15 mouse cellular contexts compared by ENCODE assay signal in genomic region chr19:12462851-12463721, GRCm38 (mm10). TPM values are rescaled to one million over a fixed set of nuclear protein-coding genes. Genes with fewer than 3 reads are reported as not detected.
DNase-seq lines count a peak whose midpoint lies in the region; ATAC-seq and TF ChIP-seq lines count a peak whose summit lies in the region.
"Had no signal": no experiment of that assay in that cellular context is flagged by ENCODE, and none has a peak within 500 bp of the region (broad histone marks: within the 10 kb centered on the region; RNA-seq: fewer than 3 reads in every experiment).

No protein-coding gene starts in this region.

- peaks cover 5% of the 10 kb centered on the region; the same call in 1 of the 2 replicates for H3K4me1 ChIP-seq in heart, embryonic 15.5 days (replicated peaks)
- peaks cover 10% of the 10 kb centered on the region for H3K4me1 ChIP-seq in lung, embryonic 15.5 days
- H3K4me1 ChIP-seq in bone marrow macrophage, adult 2 months (ENCODE audit: control insufficient read depth, insufficient read depth, low read length) = peaks cover 30% of the 10 kb centered on the region
- 0 out of 2 replicates have a peak, but pooled peaks cover 3% of the 10 kb centered on the region for H3K4me1 ChIP-seq in liver, postnatal 0 days (ENCODE audit: insufficient read depth)

- ATAC-seq in heart, embryonic 15.5 days (replicated peaks; ENCODE audit: insufficient number of reproducible peaks, insufficient read depth, low FRiP score, low read depth) = no peak
- peak; percentile 33 for ATAC-seq in lung, embryonic 15.5 days (ENCODE audit: borderline replicate concordance, extremely low read depth, low FRiP score, low TSS enrichment)
- no peak for ATAC-seq in liver, postnatal 0 days

- TF ChIP-seq CTCF in bone marrow macrophage, adult 2 months (IDR thresholded peaks at IDR 0.05; ENCODE audit: low read depth, low read length) = no peak
- TF ChIP-seq CTCF in liver, postnatal 0 days (IDR thresholded peaks at IDR 0.05; ENCODE audit: low read depth) = no peak

- no peak overlapping the region for H3K4me3 ChIP-seq in heart, embryonic 15.5 days
- no peak overlapping the region for H3K4me3 ChIP-seq in lung, embryonic 15.5 days
- H3K4me3 ChIP-seq in bone marrow macrophage, adult 2 months (ENCODE audit: insufficient read depth, low read length) = peak overlapping the region; percentile 87
- H3K4me3 ChIP-seq in liver, postnatal 0 days (ENCODE audit: low read depth, low read length) = peak overlapping the region; percentile 19
- H3K4me3 ChIP-seq: myocyte had no signal

- no peak for DNase-seq in heart, adult 18-20 months
- no peak for DNase-seq in lung, postnatal 14 days
- DNase-seq in liver, postnatal 0 days = no peak
- no peak for DNase-seq in embryo, embryonic 10.5 days (ENCODE audit: low spot score)
- no peak for DNase-seq in embryo, embryonic 11 days
- DNase-seq: cerebellum, postnatal 25 days; thymus, postnatal 4 days had no signal

- H3K9ac ChIP-seq in heart, embryonic 15.5 days = no peak overlapping the region
- H3K9ac ChIP-seq in lung, embryonic 15.5 days = no peak overlapping the region
- H3K9ac ChIP-seq in liver, postnatal 0 days (replicated peaks) = peak overlapping the region; percentile 32; the same call in 1 of the 2 replicates

- H3K9me3 ChIP-seq in heart, embryonic 15.5 days (replicated peaks) = no peaks in the 10 kb centered on the region
- no peaks in the 10 kb centered on the region for H3K9me3 ChIP-seq in lung, embryonic 15.5 days
- H3K9me3 ChIP-seq in liver, postnatal 0 days (ENCODE audit: low read length) = no peaks in the 10 kb centered on the region

- no peaks in the 10 kb centered on the region for H3K36me3 ChIP-seq in heart, embryonic 15.5 days
- peaks cover 2% of the 10 kb centered on the region; the same call in 1 of the 2 replicates for H3K36me3 ChIP-seq in lung, embryonic 15.5 days
- H3K36me3 ChIP-seq in liver, postnatal 0 days (replicated peaks; ENCODE audit: insufficient read depth, low read length) = no peaks in the 10 kb centered on the region

- WGBS in heart, embryonic 15.5 days = 64% methylated on average over 7 of the region's 7 CpGs
- 63% methylated on average over 7 of the region's 7 CpGs for WGBS in lung, embryonic 15.5 days
- 71% methylated on average over 7 of the region's 7 CpGs for WGBS in liver, postnatal 0 days (ENCODE audit: insufficient replicate concordance)

- H3K27me3 ChIP-seq in heart, embryonic 15.5 days = no peaks in the 10 kb centered on the region
- H3K27me3 ChIP-seq in lung, embryonic 15.5 days = no peaks in the 10 kb centered on the region
- H3K27me3 ChIP-seq in liver, postnatal 0 days (ENCODE audit: insufficient read depth, low read length) = no peaks in the 10 kb centered on the region

- H3K4me2 ChIP-seq in heart, embryonic 15.5 days = no peak overlapping the region
- H3K4me2 ChIP-seq in lung, embryonic 15.5 days = no peak overlapping the region
- H3K4me2 ChIP-seq in liver, postnatal 0 days (ENCODE audit: low read depth, low read length) = peak overlapping the region; percentile 49

- peak overlapping the region; percentile 34 for H3K27ac ChIP-seq in heart, embryonic 15.5 days
- H3K27ac ChIP-seq in lung, embryonic 15.5 days = peak overlapping the region; percentile 90
- peak overlapping the region; percentile 100 for H3K27ac ChIP-seq in bone marrow macrophage, adult 2 months (ENCODE audit: insufficient read depth, low read depth, low read length)
- H3K27ac ChIP-seq in liver, postnatal 0 days (ENCODE audit: low read depth) = peak overlapping the region; percentile 69

- no peak for TF ChIP-seq EP300 in liver, postnatal 0 days (IDR thresholded peaks at IDR 0.05; ENCODE audit: low read depth)

- no peak for TF ChIP-seq POLR2A in bone marrow macrophage, adult 2 months (IDR thresholded peaks at IDR 0.05; ENCODE audit: borderline replicate concordance, low read depth, low read length)

RNA-seq across cellular contexts. Expression of gene Mpeg1, which starts 2.5 kb away (rescaled TPM):
- 0.54 and 0.72 TPM in 2 replicates for polyA plus RNA-seq in heart, embryonic 15.5 days (2015; fragmentation: Nextera tagmentation; extraction: Ambion mirVana)
- total RNA-seq in heart, adult 18-20 months (2021) = 1 to 10 TPM; 7.6 to 9.6 TPM
- 0.67 and 1.0 TPM in 2 replicates for polyA plus RNA-seq in lung, embryonic 15.5 days (2015; fragmentation: Nextera tagmentation; extraction: Ambion mirVana)
- polyA plus RNA-seq in bone marrow macrophage, adult 2 months (2012; ENCODE audit: insufficient read depth, insufficient read length, missing spikeins) = 2,155 and 2,361 TPM in 2 replicates
- 3.5 and 3.8 TPM in 2 replicates for polyA plus RNA-seq in liver, postnatal 0 days (2015; fragmentation: Nextera tagmentation; extraction: Ambion mirVana)

RNA-seq across cellular contexts. Expression of gene Pfpl, which starts 35.4 kb away (rescaled TPM):
- polyA plus RNA-seq in heart, embryonic 15.5 days (2015; fragmentation: Nextera tagmentation; extraction: Ambion mirVana) = not detected in 2 replicates
- not detected for total RNA-seq in heart, adult 18-20 months (2021)
- not detected in 2 replicates for polyA plus RNA-seq in lung, embryonic 15.5 days (2015; fragmentation: Nextera tagmentation; extraction: Ambion mirVana)
- polyA plus RNA-seq in bone marrow macrophage, adult 2 months (2012; ENCODE audit: insufficient read depth, insufficient read length, missing spikeins) = not detected in 2 replicates
- polyA plus RNA-seq in liver, postnatal 0 days (2015; fragmentation: Nextera tagmentation; extraction: Ambion mirVana) = not detected in 2 replicates
- total RNA-seq: gastrocnemius, adult 8-10 months; heart, postnatal 10 days; left cerebral cortex, adult 18-20 months had no signal
- polyA plus RNA-seq: C2C12 had no signal

RNA-seq across cellular contexts. Expression of gene Dtx4, which starts 38.2 kb away (rescaled TPM):
- polyA plus RNA-seq in heart, embryonic 15.5 days (2015; fragmentation: Nextera tagmentation; extraction: Ambion mirVana) = 2.5 and 4.5 TPM in 2 replicates
- total RNA-seq in heart, adult 18-20 months (2021) = 1 to 10 TPM; 4.8 to 6.1 TPM
- polyA plus RNA-seq in lung, embryonic 15.5 days (2015; fragmentation: Nextera tagmentation; extraction: Ambion mirVana) = 16.1 and 16.5 TPM in 2 replicates
- 18.5 and 19.3 TPM in 2 replicates for polyA plus RNA-seq in bone marrow macrophage, adult 2 months (2012; ENCODE audit: insufficient read depth, insufficient read length, missing spikeins)
- 1.8 and 2.1 TPM in 2 replicates for polyA plus RNA-seq in liver, postnatal 0 days (2015; fragmentation: Nextera tagmentation; extraction: Ambion mirVana)

RNA-seq across cellular contexts. Expression of gene Olfr1441, which starts 45.9 kb away (rescaled TPM):
- polyA plus RNA-seq in heart, embryonic 15.5 days (2015; fragmentation: Nextera tagmentation; extraction: Ambion mirVana) = not detected in 2 replicates
- not detected for total RNA-seq in heart, adult 18-20 months (2021)
- not detected in 2 replicates for polyA plus RNA-seq in lung, embryonic 15.5 days (2015; fragmentation: Nextera tagmentation; extraction: Ambion mirVana)
- not detected in 2 replicates for polyA plus RNA-seq in bone marrow macrophage, adult 2 months (2012; ENCODE audit: insufficient read depth, insufficient read length, missing spikeins)
- polyA plus RNA-seq in liver, postnatal 0 days (2015; fragmentation: Nextera tagmentation; extraction: Ambion mirVana) = not detected in 2 replicates
- total RNA-seq: gastrocnemius, adult 8-10 months; heart, postnatal 10 days; left cerebral cortex, adult 18-20 months had no signal
- polyA plus RNA-seq: C2C12, myocyte had no signal

Comparison
In these comparisons a context has a peak if more than half of its experiments do, and no peak if none do; other contexts are left out.
1. H3K27ac ChIP-seq: peak in every context shown above with its lines; median percentile 100 in bone marrow macrophage, adult 2 months; 90 in lung, embryonic 15.5 days; 69 in liver, postnatal 0 days; 34 in heart, embryonic 15.5 days.
2. H3K4me3 ChIP-seq: peak in bone marrow macrophage, adult 2 months (single experiment) and liver, postnatal 0 days (single experiment); none in heart, embryonic 15.5 days (single experiment) and lung, embryonic 15.5 days (single experiment).
3. RNA of gene Mpeg1, which starts 2.5 kb away (polyA plus RNA-seq): 2,155 to 2,361 TPM in bone marrow macrophage, adult 2 months; 3.5 to 3.8 TPM in liver, postnatal 0 days, 0.67 to 1.0 TPM in lung, embryonic 15.5 days and 0.54 to 0.72 TPM in heart, embryonic 15.5 days; every median in the first group is over 100 times any median in the second.